Mouse (Mus musculus): ENCODE measurements around the gene Pde10a. TPM values are rescaled to one million over a fixed set of nuclear protein-coding genes. Genes with fewer than 3 reads are reported as not detected.

Pde10a gene
- total and polyA plus RNA-seq, 3 experiments: 1.4 to 2.2 (median 1.9) TPM

DNA sequence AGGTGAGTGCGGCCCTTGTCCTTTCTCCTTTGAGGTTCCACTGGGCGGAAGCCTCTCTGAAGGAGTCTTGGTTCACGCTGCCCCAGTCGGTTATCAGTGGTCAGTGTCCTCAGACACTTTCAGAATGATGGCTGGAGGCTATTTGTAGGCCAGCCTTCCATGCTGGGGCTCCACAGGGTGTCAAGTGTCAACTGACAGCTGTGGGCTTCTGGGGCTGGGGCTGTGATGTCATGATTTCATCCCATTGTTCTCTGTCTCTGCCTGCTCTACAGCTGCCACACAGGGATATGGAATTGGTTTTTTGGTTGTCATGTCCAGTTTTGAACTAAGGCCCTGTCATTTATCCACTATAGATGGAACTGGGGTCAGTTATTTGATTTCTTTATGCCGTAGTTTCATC, 426.4 kb downstream of the Pde10a start:
- H3K27ac ChIP-seq: no peak overlapping the region
- H3K4me1 ChIP-seq (ENCODE audit: control insufficient read depth, insufficient read depth, low read length): no peaks in the 10 kb centered on the region
- no peak for DNase-seq
- H3K79me2 ChIP-seq (replicated peaks; ENCODE audit: control insufficient read depth, insufficient read depth, low read length): no peaks in the 10 kb centered on the region
- 75% methylated on average over 5 of the region's 5 CpGs for WGBS
- intact Hi-C loops (cut with DNase I): no loop called here
- no peak overlapping the region for H3K9ac ChIP-seq (ENCODE audit: low read depth, low read length)
- no peaks in the 10 kb centered on the region for H3K36me3 ChIP-seq (ENCODE audit: control insufficient read depth, insufficient read depth, low read length)
- no peak overlapping the region for H3K4me3 ChIP-seq
- TF ChIP-seq CTCF (IDR thresholded peaks at IDR 0.05) (no peak), EP300 (IDR thresholded peaks at IDR 0.05; ENCODE audit: insufficient read depth, low read depth, low read length) (no peak), POLR2A (IDR thresholded peaks at IDR 0.05; ENCODE audit: insufficient read depth, low read depth, low read length) (no peak)
- H3K27me3 ChIP-seq (ENCODE audit: control insufficient read depth, insufficient read depth, low read length): no peaks in the 10 kb centered on the region

DNA sequence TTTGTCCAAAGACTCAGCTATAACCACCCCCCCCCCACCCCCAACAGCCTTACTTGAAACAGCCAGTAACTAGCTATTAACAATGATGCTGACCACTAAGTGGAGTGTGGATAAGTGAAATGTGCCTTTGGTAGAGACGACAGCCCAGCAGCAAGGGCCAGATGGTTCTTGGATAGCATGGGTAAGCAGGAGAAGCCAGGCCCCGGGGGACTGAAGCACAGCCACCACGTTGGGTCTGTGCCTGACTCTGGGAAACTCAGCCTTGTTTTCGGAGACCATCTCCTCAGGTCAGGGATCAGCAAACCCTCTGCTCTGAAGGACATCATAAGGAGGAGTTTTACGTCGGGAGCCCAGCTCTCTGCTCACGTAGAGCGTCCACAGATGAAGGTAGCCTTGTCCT, 427.8 kb downstream of the Pde10a start:
- Histone ChIP-seq H3K4me3 (no peak overlapping the region), H3K27me3 (ENCODE audit: control insufficient read depth, insufficient read depth, low read length) (no peaks in the 10 kb centered on the region), H3K36me3 (ENCODE audit: control insufficient read depth, insufficient read depth, low read length) (no peaks in the 10 kb centered on the region), H3K9ac (ENCODE audit: low read depth, low read length) (no peak overlapping the region), H3K79me2 (replicated peaks; ENCODE audit: control insufficient read depth, insufficient read depth, low read length) (no peaks in the 10 kb centered on the region), H3K27ac (no peak overlapping the region), H3K4me1 (ENCODE audit: control insufficient read depth, insufficient read depth, low read length) (no peaks in the 10 kb centered on the region)
- DNase-seq: no peak
- intact Hi-C loops (cut with DNase I): no loop called here
- WGBS: 83% methylated on average over 8 of the region's 8 CpGs
- TF ChIP-seq EP300 (IDR thresholded peaks at IDR 0.05; ENCODE audit: insufficient read depth, low read depth, low read length): no peak
- TF ChIP-seq CTCF (IDR thresholded peaks at IDR 0.05): no peak
- no peak for TF ChIP-seq POLR2A (IDR thresholded peaks at IDR 0.05; ENCODE audit: insufficient read depth, low read depth, low read length)

DNA sequence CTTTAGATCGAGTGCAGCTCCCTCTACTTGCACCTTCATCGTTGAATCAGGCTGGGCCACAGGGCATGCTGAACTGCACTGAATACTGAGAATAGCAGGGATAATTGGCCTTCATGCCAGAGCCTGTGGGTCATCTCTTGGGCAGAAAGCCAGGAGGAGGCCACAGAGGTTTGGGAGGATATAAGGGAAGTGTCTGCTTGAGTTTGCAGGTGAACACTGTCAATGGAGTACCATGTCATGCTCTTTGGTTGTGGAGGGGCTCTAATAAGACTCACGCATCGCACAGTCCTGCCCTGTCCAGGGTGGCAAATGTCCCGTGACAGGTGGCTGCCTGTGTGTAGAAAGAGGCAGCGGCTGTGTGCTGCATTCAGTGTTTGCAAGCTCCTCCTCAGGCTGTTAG, 433.0 kb downstream of the Pde10a start:
- TF ChIP-seq POLR2A (IDR thresholded peaks at IDR 0.05; ENCODE audit: insufficient read depth, low read depth, low read length): no peak
- no peak for TF ChIP-seq EP300 (IDR thresholded peaks at IDR 0.05; ENCODE audit: insufficient read depth, low read depth, low read length)
- TF ChIP-seq CTCF (IDR thresholded peaks at IDR 0.05): no peak
- Histone ChIP-seq H3K4me1 (ENCODE audit: control insufficient read depth, insufficient read depth, low read length) (no peaks in the 10 kb centered on the region), H3K4me3 (no peak overlapping the region), H3K27me3 (ENCODE audit: control insufficient read depth, insufficient read depth, low read length) (no peaks in the 10 kb centered on the region), H3K27ac (no peak overlapping the region), H3K9ac (ENCODE audit: low read depth, low read length) (no peak overlapping the region), H3K36me3 (ENCODE audit: control insufficient read depth, insufficient read depth, low read length) (no peaks in the 10 kb centered on the region), H3K79me2 (replicated peaks; ENCODE audit: control insufficient read depth, insufficient read depth, low read length) (no peaks in the 10 kb centered on the region)
- intact Hi-C loops (cut with DNase I): no loop called here
- no peak for DNase-seq
- WGBS: 76% methylated on average over 6 of the region's 6 CpGs

DNA sequence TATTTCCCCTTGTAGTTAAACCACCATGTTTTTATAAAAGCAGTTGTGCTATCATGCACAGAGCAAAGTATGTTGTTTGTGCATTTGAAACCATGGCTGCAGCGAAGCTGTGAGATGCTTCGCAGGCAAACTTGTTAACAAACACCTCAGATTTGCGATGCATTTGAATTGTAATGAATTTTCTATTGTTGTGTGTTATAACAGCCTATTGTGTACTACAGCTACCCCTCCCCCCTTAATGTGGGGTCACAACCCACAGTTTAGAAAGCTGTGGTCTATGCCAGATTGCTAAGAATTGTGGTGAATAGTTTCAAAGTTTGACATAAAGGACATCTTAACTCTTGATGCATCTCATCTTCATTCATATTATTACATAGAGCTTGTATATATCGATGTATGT, 435.2 kb downstream of the Pde10a start:
- Histone ChIP-seq H3K4me3 (no peak overlapping the region), H3K27ac (no peak overlapping the region), H3K9ac (ENCODE audit: low read depth, low read length) (no peak overlapping the region), H3K79me2 (replicated peaks; ENCODE audit: control insufficient read depth, insufficient read depth, low read length) (no peaks in the 10 kb centered on the region), H3K4me1 (ENCODE audit: control insufficient read depth, insufficient read depth, low read length) (no peaks in the 10 kb centered on the region), H3K27me3 (ENCODE audit: control insufficient read depth, insufficient read depth, low read length) (no peaks in the 10 kb centered on the region), H3K36me3 (ENCODE audit: control insufficient read depth, insufficient read depth, low read length) (no peaks in the 10 kb centered on the region)
- intact Hi-C loops (cut with DNase I): no loop called here
- TF ChIP-seq EP300 (IDR thresholded peaks at IDR 0.05; ENCODE audit: insufficient read depth, low read depth, low read length) (no peak), CTCF (IDR thresholded peaks at IDR 0.05) (no peak), POLR2A (IDR thresholded peaks at IDR 0.05; ENCODE audit: insufficient read depth, low read depth, low read length) (no peak)
- 91% methylated on average over 4 of the region's 4 CpGs for WGBS
- DNase-seq: no peak

DNA sequence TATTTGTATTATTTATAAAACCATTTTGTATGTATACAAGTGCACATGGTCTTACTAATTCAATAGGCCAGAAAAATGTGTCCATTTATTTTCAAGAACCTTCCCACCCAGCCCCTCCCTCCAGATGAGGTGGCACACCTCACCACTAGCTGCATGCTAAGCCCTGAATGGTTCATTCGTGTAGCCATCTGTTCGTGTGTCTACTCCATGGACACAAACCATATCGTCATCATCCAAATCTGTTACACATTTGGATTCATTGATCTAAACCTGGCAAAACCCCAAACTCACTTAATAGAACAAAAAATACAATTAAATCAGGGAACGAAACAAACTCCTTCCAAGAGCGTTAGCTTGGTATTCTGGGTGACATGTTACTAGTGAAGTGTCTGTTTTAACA, 435.9 kb downstream of the Pde10a start:
- Histone ChIP-seq H3K9ac (ENCODE audit: low read depth, low read length) (no peak overlapping the region), H3K79me2 (replicated peaks; ENCODE audit: control insufficient read depth, insufficient read depth, low read length) (no peaks in the 10 kb centered on the region), H3K4me1 (ENCODE audit: control insufficient read depth, insufficient read depth, low read length) (no peaks in the 10 kb centered on the region), H3K36me3 (ENCODE audit: control insufficient read depth, insufficient read depth, low read length) (no peaks in the 10 kb centered on the region), H3K27me3 (ENCODE audit: control insufficient read depth, insufficient read depth, low read length) (no peaks in the 10 kb centered on the region), H3K4me3 (no peak overlapping the region), H3K27ac (no peak overlapping the region)
- 92% methylated on average over 5 of the region's 5 CpGs for WGBS
- intact Hi-C loops (cut with DNase I): no loop called here
- TF ChIP-seq POLR2A (IDR thresholded peaks at IDR 0.05; ENCODE audit: insufficient read depth, low read depth, low read length) (no peak), EP300 (IDR thresholded peaks at IDR 0.05; ENCODE audit: insufficient read depth, low read depth, low read length) (no peak), CTCF (IDR thresholded peaks at IDR 0.05) (no peak)
- no peak for DNase-seq

DNA sequence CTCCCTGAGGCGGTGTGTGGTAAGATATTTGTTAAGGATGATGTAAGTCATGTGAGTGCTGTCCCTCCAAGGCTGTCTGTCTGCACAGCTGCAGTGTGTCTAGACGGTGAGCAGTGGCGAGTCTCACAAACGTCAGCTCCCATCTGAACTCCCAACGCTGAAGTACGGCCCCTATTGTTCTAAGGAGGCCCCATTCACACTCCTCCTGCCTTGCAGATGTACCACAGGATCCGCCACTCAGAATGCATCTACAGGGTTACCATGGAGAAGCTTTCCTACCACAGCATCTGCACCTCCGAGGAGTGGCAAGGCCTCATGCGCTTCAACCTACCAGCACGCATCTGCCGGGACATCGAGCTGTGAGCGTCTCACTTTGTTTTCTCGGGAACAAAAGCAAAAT, 436.5 kb downstream of the Pde10a start:
- WGBS: 79% methylated on average over 14 of the region's 14 CpGs
- TF ChIP-seq POLR2A (IDR thresholded peaks at IDR 0.05; ENCODE audit: insufficient read depth, low read depth, low read length) (no peak), EP300 (IDR thresholded peaks at IDR 0.05; ENCODE audit: insufficient read depth, low read depth, low read length) (no peak), CTCF (IDR thresholded peaks at IDR 0.05) (no peak)

More for the DNA sequence above, 436.5 kb downstream of the Pde10a start:
- Histone ChIP-seq H3K4me3 (no peak overlapping the region), H3K36me3 (ENCODE audit: control insufficient read depth, insufficient read depth, low read length) (no peaks in the 10 kb centered on the region), H3K79me2 (replicated peaks; ENCODE audit: control insufficient read depth, insufficient read depth, low read length) (no peaks in the 10 kb centered on the region), H3K4me1 (ENCODE audit: control insufficient read depth, insufficient read depth, low read length) (no peaks in the 10 kb centered on the region), H3K27ac (no peak overlapping the region), H3K9ac (ENCODE audit: low read depth, low read length) (no peak overlapping the region), H3K27me3 (ENCODE audit: control insufficient read depth, insufficient read depth, low read length) (no peaks in the 10 kb centered on the region)
- DNase-seq: no peak
- intact Hi-C loops (cut with DNase I): no loop called here
